Comparison of ENCODE assay signal across 25 mouse cellular contexts in the genomic region with DNA sequence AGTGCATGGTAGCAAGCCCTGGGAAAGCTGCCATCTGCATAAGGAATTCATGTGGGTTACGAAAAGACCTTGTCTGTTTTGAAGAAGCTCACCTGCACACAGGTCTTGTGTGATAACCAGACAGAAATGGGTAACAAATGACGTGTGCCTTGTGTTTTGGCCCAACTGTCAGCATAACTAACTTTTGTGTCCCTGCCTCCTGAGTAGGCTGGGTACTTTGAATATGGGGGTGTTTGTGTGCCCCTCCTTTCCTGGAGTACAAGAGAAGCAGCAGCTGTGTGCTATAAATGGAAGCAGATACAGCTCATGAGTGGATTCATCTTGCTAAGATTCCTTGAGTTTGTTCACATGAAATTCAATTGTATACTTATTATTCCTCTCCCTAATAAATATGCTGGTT.
A peak's percentile ranks its signal among the peaks of the same experiment; 100 is the strongest.
DNase-seq lines count a peak whose midpoint lies in the region; ATAC-seq and TF ChIP-seq lines count a peak whose summit lies in the region.
"Had no signal": no experiment of that assay in that cellular context is flagged by ENCODE, and none has a peak within 500 bp of the region (broad histone marks: within the 10 kb centered on the region; RNA-seq: fewer than 3 reads in every experiment).

No protein-coding gene starts in this region.

- ATAC-seq in activated CD4-positive, CD25-positive, alpha-beta regulatory T cell, adult 4 months: no peak
- ATAC-seq: forebrain, embryonic 13.5 days; hindbrain, embryonic 16.5 days; intestine, embryonic 15.5 days had no signal

- no peaks in the 10 kb centered on the region for H3K79me2 ChIP-seq in myocyte (ENCODE audit: control insufficient read depth, insufficient read depth)

- no peak for TF ChIP-seq CTCF in layer of hippocampus, adult 2 months (conservative IDR thresholded peaks at IDR 0.05)

- TF ChIP-seq POLR2A in myocyte (IDR thresholded peaks at IDR 0.05; ENCODE audit: insufficient read length, low read depth): no peak

- H3K27ac ChIP-seq in layer of hippocampus, adult 2 months: no peak overlapping the region
- H3K27ac ChIP-seq: embryonic facial prominence, embryonic 13.5 days; forebrain, embryonic 13.5 days; heart, embryonic 10.5 days; intestine, embryonic 15.5 days; liver, embryonic 13.5 days; midbrain, embryonic 12.5 days had no signal

- H3K4me3 ChIP-seq in layer of hippocampus, adult 2 months: no peak overlapping the region
- H3K4me3 ChIP-seq in myocyte: no peak overlapping the region
- H3K4me3 ChIP-seq: embryonic facial prominence, embryonic 13.5 days; erythroblast, embryonic 14.5 days; forebrain, embryonic 13.5 days; heart, embryonic 10.5 days; intestine, embryonic 15.5 days; liver, embryonic 13.5 days; midbrain, embryonic 12.5 days had no signal

- no peaks in the 10 kb centered on the region for H3K27me3 ChIP-seq in myocyte (ENCODE audit: control insufficient read depth, insufficient read depth, insufficient read length)
- H3K27me3 ChIP-seq: embryonic facial prominence, embryonic 13.5 days; forebrain, embryonic 13.5 days; intestine, embryonic 15.5 days; liver, embryonic 13.5 days had no signal

- H3ac ChIP-seq in myocyte (ENCODE audit: control insufficient read depth, insufficient read length): no peak overlapping the region

- peak; percentile 12 to 25 for DNase-seq in layer of hippocampus, adult 2 months (ENCODE audit: low spot score in 2 of 2)
- DNase-seq in layer of hippocampus, postnatal 36 days: no peak
- peak; percentile 85 for DNase-seq in brain, adult 2 months (ENCODE audit: low read depth, low spot score)
- peak; percentile 27 to 53 for DNase-seq in frontal cortex, postnatal 36 days (ENCODE audit: low spot score in 2 of 2)
- DNase-seq in cerebellum, postnatal 36 days: no peak
- DNase-seq: adrenal gland, adult 8-10 months; cerebellum, adult 18-20 months; cerebellum, postnatal 25 days; embryo, embryonic 11 days; kidney, adult 9 months; kidney, postnatal 25 days; liver, embryonic 13.5 days; lung, adult 2 months; lung, postnatal 14 days; thymus, adult 2 months; thymus, postnatal 4 days had no signal

- H3K4me2 ChIP-seq in myocyte (ENCODE audit: low read depth): peak overlapping the region; percentile 12
- H3K4me2 ChIP-seq: embryonic facial prominence, embryonic 13.5 days; forebrain, embryonic 13.5 days; intestine, embryonic 15.5 days; liver, embryonic 13.5 days; midbrain, embryonic 12.5 days had no signal

- H3K36me3 ChIP-seq in myocyte (ENCODE audit: control insufficient read depth, insufficient read depth): no peaks in the 10 kb centered on the region
- H3K36me3 ChIP-seq: midbrain, embryonic 12.5 days had no signal

TF ChIP-seq in myocyte, 11 proteins besides CTCF, POLR2A, EP300 and RAD21:
- TF ChIP-seq TCF3 (IDR thresholded peaks at IDR 0.05; ENCODE audit: insufficient read length, low read depth) (no peak), CEBPB (IDR thresholded peaks at IDR 0.05; ENCODE audit: insufficient read depth, poor library complexity, severe bottlenecking) (no peak), TCF12 (IDR thresholded peaks at IDR 0.05; ENCODE audit: insufficient read depth, poor library complexity, severe bottlenecking) (no peak), REST (IDR thresholded peaks at IDR 0.05; ENCODE audit: insufficient read depth, insufficient read length) (no peak), MAX (IDR thresholded peaks at IDR 0.05; ENCODE audit: low read depth) (no peak), SRF (IDR thresholded peaks at IDR 0.05; ENCODE audit: control insufficient read depth, insufficient read length, low read depth) (no peak), MYOD1 (IDR thresholded peaks at IDR 0.05; ENCODE audit: control insufficient read depth in 1 of 3, insufficient read length in 2 of 3, low read depth in 2 of 3) (peak in 2 of 3 experiments; percentile 5 to 54), USF1 (IDR thresholded peaks at IDR 0.05; ENCODE audit: low read depth) (no peak), MYOG (IDR thresholded peaks at IDR 0.05; ENCODE audit: control insufficient read depth in 1 of 3, insufficient read depth in 1 of 3, insufficient read length in 2 of 3, low read depth in 2 of 3) (peak in 1 of 3 experiments; percentile 87)

Comparison
In these comparisons a context has a peak if more than half of its experiments do, and no peak if none do; other contexts are left out.
1. DNase-seq: peak in layer of hippocampus, adult 2 months (2 of 2), brain, adult 2 months (single experiment) and frontal cortex, postnatal 36 days (2 of 2); none in layer of hippocampus, postnatal 36 days (0 of 2) and cerebellum, postnatal 36 days (0 of 2).